Mouse (Mus musculus): ENCODE results near the gene Gpr3. TPM values are rescaled to one million over a fixed set of nuclear protein-coding genes. Genes with fewer than 3 reads are reported as not detected.

Gpr3 gene
- polyA plus RNA-seq (2014; fragmentation: Illumina TruSeq; extraction: RNeasy Lipid Tissue Mini Kit (QIAGEN cat#74804); ENCODE audit: low read depth, low replicate concordance): not detected

DNA sequence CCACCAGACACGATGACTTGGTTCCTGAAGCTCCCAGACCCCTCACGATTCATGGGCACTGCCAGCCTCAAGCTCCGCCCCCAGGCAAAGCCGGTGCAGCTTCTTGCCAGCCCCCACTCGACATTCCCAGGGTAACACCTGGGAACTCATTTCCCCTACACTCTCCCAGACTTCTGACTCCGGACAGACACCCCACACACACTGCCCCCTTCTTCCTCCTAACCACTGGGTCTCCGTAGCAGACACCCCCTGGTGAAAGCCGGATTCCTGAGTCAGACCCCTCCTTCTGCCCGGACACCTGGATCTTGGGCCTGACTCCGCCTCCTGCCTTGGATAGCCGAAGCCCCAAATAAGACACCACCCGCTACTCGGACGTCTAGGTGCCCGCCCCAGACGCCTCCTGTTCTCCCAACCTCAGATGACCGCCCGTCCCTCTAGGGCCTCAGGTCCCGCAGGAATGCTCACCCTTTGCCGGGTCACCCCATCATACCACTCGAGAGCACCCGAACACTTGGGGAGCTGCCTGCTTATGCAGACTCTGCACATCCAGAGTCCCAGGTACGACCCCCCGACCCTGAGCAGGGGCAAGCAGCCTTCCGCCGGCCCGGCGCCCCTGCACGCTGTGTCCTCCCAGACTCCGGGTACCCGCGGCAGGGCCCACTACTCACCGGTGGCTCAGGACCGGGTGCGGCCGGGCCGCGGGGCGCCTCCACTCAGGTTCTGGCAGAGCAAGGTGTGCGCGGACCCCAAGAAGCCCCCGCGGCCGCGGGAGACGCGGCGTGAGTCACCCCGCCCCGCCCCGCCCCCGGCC lies at the start of gene Gpr3, which contains the start of gene Cd164l2:
Gene Gpr3 (minus strand): TSS at position 786 of the 811 bp plus-strand sequence.
Gene Cd164l2 (plus strand): TSS at position 381 of the 811 bp plus-strand sequence.

DNA sequence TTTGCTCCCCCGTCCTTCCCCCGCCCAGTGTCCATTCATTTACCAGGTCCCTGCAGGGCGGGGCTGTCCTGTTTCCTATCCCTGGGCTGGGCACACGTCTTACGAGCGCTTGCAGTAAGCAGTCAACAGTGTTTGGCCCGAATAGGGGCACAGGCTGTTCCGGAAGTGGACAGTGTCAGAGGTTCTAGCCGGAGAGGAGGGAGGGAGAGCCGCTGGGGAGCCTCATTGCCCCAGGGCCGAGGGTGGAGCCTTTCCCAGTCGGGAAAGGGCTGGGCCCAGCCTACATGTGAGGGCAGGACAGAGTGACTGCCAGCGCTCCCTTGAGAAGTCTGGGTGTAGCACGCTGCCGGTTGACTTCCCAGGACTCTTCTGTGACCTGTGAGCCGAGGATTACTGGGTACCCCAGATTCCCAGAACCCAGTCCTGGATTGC lies 28.2 kb upstream of the Gpr3 start, which contains the start of gene Map3k6:
Gene Map3k6 (plus strand): TSS at position 329 of the 432 bp plus-strand sequence.

Other genes with a start within 250 kb of the Gpr3 start
- gene Fgr, start 238.4 kb downstream of the Gpr3 start, polyA plus RNA-seq (2014; fragmentation: Illumina TruSeq; extraction: RNeasy Lipid Tissue Mini Kit (QIAGEN cat#74804); ENCODE audit: low read depth, low replicate concordance): 0.72 TPM
- 1.3 TPM for gene Ahdc1, start 201.3 kb downstream of the Gpr3 start, polyA plus RNA-seq (2014; fragmentation: Illumina TruSeq; extraction: RNeasy Lipid Tissue Mini Kit (QIAGEN cat#74804); ENCODE audit: low read depth, low replicate concordance)
- gene Wasf2, start 82.0 kb downstream of the Gpr3 start, polyA plus RNA-seq (2014; fragmentation: Illumina TruSeq; extraction: RNeasy Lipid Tissue Mini Kit (QIAGEN cat#74804); ENCODE audit: low read depth, low replicate concordance): 13.8 TPM
- gene Cd164l2, start 405 bp downstream of the Gpr3 start, polyA plus RNA-seq (2014; fragmentation: Illumina TruSeq; extraction: RNeasy Lipid Tissue Mini Kit (QIAGEN cat#74804); ENCODE audit: low read depth, low replicate concordance): not detected
- gene Map3k6, start 28.3 kb upstream of the Gpr3 start, polyA plus RNA-seq (2014; fragmentation: Illumina TruSeq; extraction: RNeasy Lipid Tissue Mini Kit (QIAGEN cat#74804); ENCODE audit: low read depth, low replicate concordance): not detected
- gene Sytl1, start 50.6 kb upstream of the Gpr3 start, polyA plus RNA-seq (2014; fragmentation: Illumina TruSeq; extraction: RNeasy Lipid Tissue Mini Kit (QIAGEN cat#74804); ENCODE audit: low read depth, low replicate concordance): not detected
- 3.8 TPM for gene Tmem222, start 65.3 kb upstream of the Gpr3 start, polyA plus RNA-seq (2014; fragmentation: Illumina TruSeq; extraction: RNeasy Lipid Tissue Mini Kit (QIAGEN cat#74804); ENCODE audit: low read depth, low replicate concordance)
- gene Wdtc1, start 140.9 kb upstream of the Gpr3 start, polyA plus RNA-seq (2014; fragmentation: Illumina TruSeq; extraction: RNeasy Lipid Tissue Mini Kit (QIAGEN cat#74804); ENCODE audit: low read depth, low replicate concordance): 7.5 TPM
- gene Slc9a1, start 157.2 kb upstream of the Gpr3 start, polyA plus RNA-seq (2014; fragmentation: Illumina TruSeq; extraction: RNeasy Lipid Tissue Mini Kit (QIAGEN cat#74804); ENCODE audit: low read depth, low replicate concordance): 0.48 TPM